Mouse (Mus musculus) embryonic fibroblast, embryonic 13.5 days (primary cell): Measurements from ENCODE around the gene Gm20388.

Experiments used
- CTCF ChIP-seq: IDR thresholded peaks from 2 replicates; pipeline ENCODE4 v1.5.1; 2011; ENCODE audit warnings: mild to moderate bottlenecking, control low read depth, low read length, moderate library complexity, borderline replicate concordance; ENCODE audit not compliant: insufficient read depth
- POLR2A ChIP-seq: IDR thresholded peaks from 2 replicates; pipeline ENCODE4 v1.6.1; 2011; ENCODE audit warnings: low read depth, mild to moderate bottlenecking, control low read depth, low read length, moderate library complexity

DNA sequence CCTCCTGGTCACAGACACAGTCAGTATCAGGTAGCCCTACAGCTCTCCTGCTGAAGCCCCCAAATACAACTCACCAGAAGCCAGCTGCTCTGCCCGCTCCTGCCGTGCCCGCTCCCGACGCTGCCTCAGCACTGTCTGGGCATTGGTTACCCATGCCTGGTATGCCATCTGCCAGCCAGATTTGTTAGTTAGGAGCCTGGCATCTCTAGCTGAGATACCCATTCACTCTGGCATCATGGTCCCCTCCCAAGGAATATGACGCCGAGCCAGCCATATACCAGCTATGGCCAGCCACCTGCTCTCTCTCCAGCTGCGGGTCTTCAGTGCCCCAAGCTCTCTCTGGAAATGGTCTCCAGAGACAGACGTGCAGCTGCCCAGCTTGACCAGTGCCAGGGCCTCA is 2577.7 kb downstream of the Gm20388 start:
- TF ChIP-seq CTCF (no peak), POLR2A (no peak)
